Mouse (Mus musculus) adipocyte (in vitro differentiated cells): ENCODE results near the gene Chrna1.

Experiments used
- DNase-seq: peaks from one replicate; pipeline ENCODE4 v3.0.0-alpha.2; 2016; ENCODE audit warnings: low spot score

Gene Chrna1

GRCm38 (mm10) chr2:73591246-73591645 is 11.1 kb upstream of the Chrna1 start:
- no peak for DNase-seq

- DNase-seq: no peak
Observed at GRCm38 (mm10) chr2:73590106-73590505, 10.0 kb upstream of the Chrna1 start.

- DNase-seq: no peak
Observed at GRCm38 (mm10) chr2:73588951-73589350, 8.8 kb upstream of the Chrna1 start.

- no peak for DNase-seq
Observed at GRCm38 (mm10) chr2:73587109-73587506, 7.0 kb upstream of the Chrna1 start.

GRCm38 (mm10) chr2:73586392-73587108 is 6.4 kb upstream of the Chrna1 start:
- no peak for DNase-seq

DNA sequence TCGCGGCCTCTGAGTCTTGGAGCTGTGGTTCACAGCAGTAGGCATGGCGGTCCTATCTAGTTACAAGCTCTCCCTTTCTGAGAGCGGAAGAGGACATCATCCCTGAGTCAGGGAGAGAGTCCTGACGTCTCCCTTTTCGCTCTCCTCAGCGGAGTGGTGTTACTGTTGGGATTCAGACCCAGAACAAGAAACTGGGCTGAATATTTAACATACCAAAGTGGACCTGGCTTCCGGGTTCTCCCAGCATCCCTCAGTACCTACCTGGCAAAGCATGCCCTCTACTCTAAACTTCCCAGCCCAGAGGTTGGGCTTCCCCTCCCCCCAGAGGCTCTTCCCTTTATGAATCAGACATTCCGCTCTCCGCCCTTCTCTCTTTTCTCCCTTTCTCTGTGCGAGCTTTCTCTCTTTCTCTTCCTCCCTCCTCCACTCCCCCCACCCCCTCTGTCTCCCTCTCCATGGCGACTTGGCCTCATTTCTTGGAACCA is 5.3 kb upstream of the Chrna1 start:
- DNase-seq: no peak

DNA sequence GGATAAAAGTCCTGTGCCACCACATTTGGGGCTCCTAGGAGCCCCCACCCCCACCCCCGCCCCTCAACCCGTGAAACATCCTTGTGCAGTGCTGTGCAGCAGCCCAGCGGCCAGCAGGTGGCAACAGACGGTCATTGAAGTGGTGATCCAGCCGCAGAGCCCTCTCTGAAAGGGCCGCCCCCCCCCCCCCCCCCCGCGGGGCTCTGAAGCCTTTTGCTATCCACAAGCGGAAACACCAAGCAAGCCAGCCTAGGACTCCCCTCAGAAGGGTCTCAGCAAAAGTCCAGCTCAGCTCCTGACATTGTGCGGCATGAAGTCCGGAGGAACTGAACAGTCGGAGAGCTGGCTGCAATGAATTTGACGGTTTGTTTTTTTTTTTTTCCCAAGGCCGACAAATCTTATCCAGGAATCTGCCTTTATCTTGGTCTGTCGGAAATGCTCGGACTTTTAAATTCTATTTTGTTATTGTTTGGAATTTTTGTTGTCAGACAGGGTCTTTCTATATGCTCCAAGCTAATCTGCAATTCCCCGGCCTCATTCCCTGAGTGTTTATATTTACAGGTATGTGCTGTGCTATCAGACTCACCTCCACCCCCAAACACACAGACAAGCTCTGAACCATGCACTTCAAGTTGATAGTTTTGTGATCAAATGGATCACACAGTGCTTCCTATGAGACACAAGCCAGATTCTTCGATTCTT is 4.7 kb upstream of the Chrna1 start:
- peak; percentile 77 for DNase-seq

GRCm38 (mm10) chr2:73580720-73581119 is 582 bp upstream of the Chrna1 start:
- DNase-seq: no peak

GRCm38 (mm10) chr2:73579168-73579567 is 970 bp downstream of the Chrna1 start:
- DNase-seq: no peak

DNA sequence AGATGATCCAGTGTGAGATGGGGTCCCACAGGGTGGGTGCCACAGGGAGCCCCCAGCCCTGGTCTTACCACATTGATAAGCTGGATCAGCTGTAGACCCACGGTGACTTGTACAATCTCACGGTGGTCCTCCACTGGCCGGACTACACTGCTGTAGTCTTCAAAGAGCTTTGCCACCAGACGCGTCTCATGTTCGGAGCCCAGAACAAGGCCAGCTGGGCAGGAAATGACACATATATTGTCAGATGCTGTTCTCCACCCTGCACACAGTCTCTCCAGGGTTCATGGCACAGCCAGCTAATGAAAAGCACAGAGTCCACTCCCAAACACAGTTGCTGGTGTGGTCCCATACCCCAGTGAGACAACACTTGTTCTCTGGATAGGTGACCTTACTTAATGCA is 5.7 kb downstream of the Chrna1 start:
- DNase-seq: no peak

DNA sequence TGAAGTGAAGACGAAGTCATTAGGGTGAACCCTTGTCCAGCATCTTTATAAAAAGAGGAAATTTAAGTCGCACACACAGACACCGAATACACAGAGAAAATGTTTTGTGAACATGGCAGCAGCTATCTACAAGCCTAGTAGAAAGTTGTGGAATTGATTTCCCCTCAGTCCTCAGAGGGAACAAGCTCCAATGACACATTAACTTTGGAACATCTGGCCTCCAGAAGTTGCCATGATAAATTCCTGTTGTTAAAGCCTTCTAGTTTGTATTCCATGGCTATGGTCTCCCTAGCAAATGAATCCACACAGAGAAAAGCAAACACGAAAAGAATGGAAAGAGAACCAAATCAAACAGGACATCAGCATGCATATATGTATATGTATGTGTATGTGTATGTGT is 6.6 kb downstream of the Chrna1 start:
- DNase-seq: no peak

- peak; percentile 67 for DNase-seq
Observed at GRCm38 (mm10) chr2:73572539-73573372, 7.4 kb downstream of the Chrna1 start.

DNA sequence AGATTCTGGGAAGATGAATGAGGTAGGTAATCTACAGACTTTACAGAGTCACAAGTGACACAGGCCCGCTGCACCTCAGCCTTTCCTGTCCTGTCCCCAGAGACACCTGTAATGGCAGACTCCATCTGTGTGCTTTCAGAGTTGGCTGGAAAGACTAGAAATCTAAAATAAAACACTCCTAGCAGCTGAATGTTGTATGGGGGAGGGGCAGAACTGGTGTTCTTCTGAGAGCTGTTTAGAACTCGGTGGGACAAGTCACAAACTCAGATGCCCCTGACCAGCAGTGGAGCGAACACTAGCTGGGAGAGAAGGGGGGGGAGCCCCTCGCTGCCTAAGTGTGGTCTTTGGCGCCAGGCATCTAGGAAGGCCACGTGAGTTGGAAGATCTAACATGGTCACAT is 8.2 kb downstream of the Chrna1 start:
- DNase-seq: no peak

GRCm38 (mm10) chr2:73571304-73571703 is 8.8 kb downstream of the Chrna1 start:
- DNase-seq: no peak

GRCm38 (mm10) chr2:73566989-73567605 is 13.0 kb downstream of the Chrna1 start:
- peak; percentile 69 for DNase-seq

GRCm38 (mm10) chr2:73566162-73566561 is 14.0 kb downstream of the Chrna1 start:
- no peak for DNase-seq

DNA sequence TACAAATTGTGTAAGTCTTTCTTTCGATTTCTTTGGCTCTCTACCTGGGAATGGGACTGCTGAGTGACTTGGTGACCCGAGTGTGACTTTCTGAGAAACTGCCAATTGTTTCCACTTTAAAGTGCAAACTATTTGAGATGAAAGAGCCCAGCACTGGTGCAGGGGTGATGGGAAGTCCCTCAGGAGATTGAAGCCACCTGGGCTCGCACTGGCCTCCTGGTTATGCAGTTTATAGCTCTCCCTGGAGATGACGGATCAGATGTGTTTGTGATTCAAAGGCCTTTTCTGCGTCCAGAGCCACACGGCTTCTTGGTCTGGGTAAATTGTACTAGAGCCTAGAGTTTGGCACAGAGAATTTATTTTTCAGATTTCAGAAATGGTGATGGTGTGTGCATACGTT is 16.4 kb downstream of the Chrna1 start:
- DNase-seq: no peak

- no peak for DNase-seq
Observed at GRCm38 (mm10) chr2:73562656-73563055, 17.5 kb downstream of the Chrna1 start.

DNA sequence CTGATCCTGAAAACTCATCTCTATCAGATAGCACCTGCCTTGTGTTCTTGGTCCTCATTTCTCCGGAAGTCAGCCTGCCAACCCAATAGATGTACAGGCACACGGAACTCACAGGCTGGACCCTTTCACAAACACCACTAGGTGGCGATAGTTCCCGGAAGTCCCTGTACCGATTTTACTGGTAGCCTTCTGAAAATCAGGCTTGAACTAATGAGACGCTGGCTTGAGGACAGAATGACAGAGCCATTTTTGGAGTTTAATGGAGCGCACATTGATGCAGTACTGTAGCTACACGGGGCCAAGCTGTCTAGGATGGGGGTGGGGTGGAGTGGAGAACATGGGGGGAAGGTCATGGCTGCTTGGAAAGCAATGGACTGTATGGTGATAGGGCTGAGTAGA is 18.5 kb downstream of the Chrna1 start:
- DNase-seq: no peak

DNA sequence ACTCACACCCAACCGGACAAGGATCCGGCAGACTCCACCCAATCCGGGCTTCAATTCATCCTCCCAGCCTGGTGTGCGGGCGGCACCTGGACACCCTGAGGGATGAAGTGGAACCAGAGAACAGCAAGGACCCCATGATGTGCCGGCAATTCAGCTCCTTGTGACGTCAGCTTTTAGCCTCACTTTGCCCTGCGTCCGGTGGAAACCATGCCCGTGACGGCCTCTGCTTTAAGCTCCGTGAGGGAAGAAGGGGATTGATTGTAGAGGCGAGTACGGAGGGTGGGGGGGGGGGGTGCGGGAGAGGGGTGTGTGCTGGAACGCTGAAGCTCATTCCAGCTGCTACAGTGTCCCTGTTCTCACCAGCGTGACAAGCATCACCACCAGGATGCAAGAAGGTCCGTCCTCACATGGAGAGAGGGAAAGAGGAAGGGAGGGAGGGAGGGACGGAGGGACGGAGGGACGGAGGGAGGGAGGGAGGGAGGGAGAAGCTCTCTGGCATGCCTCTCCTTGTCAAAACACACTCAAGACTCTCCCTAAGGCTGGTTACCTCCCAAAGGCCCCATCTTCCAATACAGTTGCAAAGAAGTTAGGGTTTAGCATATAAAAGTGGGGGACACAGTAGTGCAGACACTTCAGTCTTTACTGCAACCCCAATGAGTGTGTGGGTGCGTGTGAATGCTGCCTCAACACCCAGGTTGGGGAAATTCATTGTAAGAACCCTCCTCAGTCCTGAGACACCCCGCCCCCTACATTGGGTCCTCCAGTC is 19.1 kb downstream of the Chrna1 start:
- DNase-seq: no peak

DNA sequence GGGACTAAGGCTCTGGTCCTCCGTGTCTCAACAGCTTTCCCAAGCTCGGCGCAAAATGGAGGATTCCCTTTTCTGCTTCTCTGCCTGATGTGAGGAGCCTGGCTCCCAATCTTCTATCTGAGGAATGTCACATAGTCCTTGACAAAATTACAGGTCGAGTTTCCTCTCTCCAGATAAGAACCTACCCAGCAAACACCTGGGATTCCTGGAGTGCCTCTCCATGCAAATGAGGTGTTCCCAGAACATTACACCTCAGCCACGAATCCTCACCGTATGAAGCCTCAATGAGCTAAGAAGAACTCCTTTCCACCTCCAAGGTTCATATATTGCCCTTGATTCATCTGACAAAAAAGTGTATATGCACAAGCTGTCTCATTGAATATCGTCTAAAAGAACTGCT is 19.7 kb downstream of the Chrna1 start:
- DNase-seq: no peak
